Mouse (Mus musculus) brain, embryonic 14.5 days (tissue): ENCODE measurements around the gene Rabl2.

Experiments
- CTCF ChIP-seq: fragments of 200-500 bp; IDR thresholded peaks from 2 replicates; pipeline ENCODE4 v1.5.1; 2012; ENCODE audit warnings: inconsistent platforms, mild to moderate bottlenecking, moderate library complexity, borderline replicate concordance; ENCODE audit not compliant: insufficient read depth, insufficient read length; ENCODE audit errors: extremely low read depth
- POLR2A ChIP-seq: fragments of 200-500 bp; IDR thresholded peaks from 2 replicates; pipeline ENCODE4 v1.6.1; 2012; ENCODE audit warnings: mild to moderate bottlenecking, inconsistent platforms, borderline replicate concordance; ENCODE audit not compliant: poor library complexity, insufficient read depth, insufficient read length, severe bottlenecking; ENCODE audit errors: extremely low read depth

DNA sequence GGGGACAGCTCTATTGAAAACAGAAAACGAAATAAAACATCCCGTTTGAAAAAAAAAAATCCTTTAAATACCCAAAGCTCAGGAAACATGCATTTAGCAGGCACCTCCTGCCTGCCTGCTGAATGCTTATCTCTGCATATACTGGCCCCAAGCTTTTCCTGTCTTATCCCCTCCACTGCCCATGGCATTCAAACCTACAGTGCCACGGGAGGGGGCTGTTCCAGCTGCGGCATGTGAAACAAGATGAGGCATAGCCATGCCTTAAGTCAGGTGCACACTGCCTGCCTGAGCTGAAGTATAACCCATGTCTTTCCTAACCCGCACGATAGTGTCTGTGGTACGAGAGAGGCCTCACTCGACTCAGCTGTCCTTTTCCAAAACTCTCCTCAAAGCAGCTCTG lies 19.6 kb downstream of the Rabl2 start:
- TF ChIP-seq POLR2A (no peak), CTCF (no peak)
